Mouse (Mus musculus) erythroid progenitor cell, adult 5-6 weeks (primary cell): ENCODE results near the gene Olfr1391. TPM values are rescaled to one million over a fixed set of nuclear protein-coding genes. Genes with fewer than 3 reads are reported as not detected.
"Not testable (repeated sequence)": the region's sequence is repeated elsewhere in the genome, so short reads cannot be mapped to it uniquely, and the experiment has no call there.

Experiments
- ATAC-seq: replicated peaks from 2 replicates; pipeline ENCODE4 v1.8.0; 2016; ENCODE audit warnings: moderate number of reproducible peaks, mild to moderate bottlenecking, moderate TSS enrichment, inconsistent platforms; ENCODE audit not compliant: poor library complexity, low FRiP score, severe bottlenecking
- total RNA-seq, 2 experiments: library from RNA; stranded (forward) in 1 of 2; stranded (reverse) in 1 of 2; fragments of 150-400 nt in 1 of 2; fragments of 186-747, 209-891 nt in 1 of 2; gene quantifications; 2 replicates each; pipeline versions ENCODE4 v1.2.3 to v1.2.4; 2015 to 2017; ENCODE audit warnings: low replicate concordance in 2 of 2

The Olfr1391 gene
- total RNA-seq (2015; ENCODE audit: low replicate concordance) (not detected in 2 replicates), total RNA-seq (2017; ENCODE audit: low replicate concordance) (not detected in 2 replicates)

- ATAC-seq = no peak
Measured at GRCm38 (mm10) chr11:49322442-49322841, at the start of gene Olfr1391. TSS of gene Olfr1391 (plus strand) at chr11:49322742.

GRCm38 (mm10) chr11:49273834-49274519 is 48.6 kb upstream of the Olfr1391 start:
- no peak for ATAC-seq

- ATAC-seq = no peak
Measured at GRCm38 (mm10) chr11:49278222-49278621, 44.3 kb upstream of the Olfr1391 start, which contains the start of gene Olfr1393. TSS of gene Olfr1393 (plus strand) at chr11:49278304.

- not testable (repeated sequence) for ATAC-seq
Measured at GRCm38 (mm10) chr11:49284982-49285381, 37.6 kb upstream of the Olfr1391 start, which contains the start of gene Olfr1392. TSS of gene Olfr1392 (plus strand) at chr11:49285282.

- no peak for ATAC-seq
Measured at GRCm38 (mm10) chr11:49287251-49287650, 35.3 kb upstream of the Olfr1391 start.

GRCm38 (mm10) chr11:49292777-49293176 is 29.8 kb upstream of the Olfr1391 start:
- no peak for ATAC-seq

- no peak for ATAC-seq
Measured at GRCm38 (mm10) chr11:49304441-49304840, 18.1 kb upstream of the Olfr1391 start, which contains the start of gene Olfr10. TSS of gene Olfr10 (plus strand) at chr11:49304741.

GRCm38 (mm10) chr11:49308547-49308946 is 14.0 kb upstream of the Olfr1391 start:
- ATAC-seq = not testable (repeated sequence)

- ATAC-seq = no peak
Measured at GRCm38 (mm10) chr11:49326726-49327125, 4.2 kb downstream of the Olfr1391 start.

GRCm38 (mm10) chr11:49329686-49330085 is 7.1 kb downstream of the Olfr1391 start:
- ATAC-seq = no peak

- no peak for ATAC-seq
Measured at GRCm38 (mm10) chr11:49334888-49335287, 12.3 kb downstream of the Olfr1391 start, which contains the start of gene Olfr1390. TSS of gene Olfr1390 (plus strand) at chr11:49335188.

- no peak for ATAC-seq
Measured at GRCm38 (mm10) chr11:49337150-49337832, 14.7 kb downstream of the Olfr1391 start.

Other genes starting within 250 kb of the Olfr1391 start
- 54.1 and 55.9 TPM in 2 replicates for gene Ifi47, start 246.2 kb upstream of the Olfr1391 start, total RNA-seq (2015; ENCODE audit: low replicate concordance)
- 17.2 and 18.8 TPM in 2 replicates for gene Ifi47, start 246.2 kb upstream of the Olfr1391 start, total RNA-seq (2017; ENCODE audit: low replicate concordance)
- gene Olfr1396, start 207.9 kb upstream of the Olfr1391 start, total RNA-seq (2015; ENCODE audit: low replicate concordance) = not detected in 2 replicates
- not detected in 2 replicates for gene Olfr1396, start 207.9 kb upstream of the Olfr1391 start, total RNA-seq (2017; ENCODE audit: low replicate concordance)
- gene Olfr1395, start 180.5 kb upstream of the Olfr1391 start, total RNA-seq (2015; ENCODE audit: low replicate concordance) = not detected in 2 replicates
- gene Olfr1395, start 180.5 kb upstream of the Olfr1391 start, total RNA-seq (2017; ENCODE audit: low replicate concordance) = not detected in 2 replicates
- gene Olfr1394, start 168.4 kb upstream of the Olfr1391 start, total RNA-seq (2015; ENCODE audit: low replicate concordance) = not detected in 2 replicates
- not detected in 2 replicates for gene Olfr1394, start 168.4 kb upstream of the Olfr1391 start, total RNA-seq (2017; ENCODE audit: low replicate concordance)
- 1.1 and 2.9 TPM in 2 replicates for gene Btnl9, start 135.6 kb upstream of the Olfr1391 start, total RNA-seq (2015; ENCODE audit: low replicate concordance)
- gene Btnl9, start 135.6 kb upstream of the Olfr1391 start, total RNA-seq (2017; ENCODE audit: low replicate concordance) = 0.53 and 0.77 TPM in 2 replicates
- 55.9 and 72.1 TPM in 2 replicates for gene Zfp62, start 119.5 kb upstream of the Olfr1391 start, total RNA-seq (2015; ENCODE audit: low replicate concordance)
- gene Zfp62, start 119.5 kb upstream of the Olfr1391 start, total RNA-seq (2017; ENCODE audit: low replicate concordance) = 35.6 and 36.3 TPM in 2 replicates
- gene Mgat1, start 78.6 kb upstream of the Olfr1391 start, total RNA-seq (2015; ENCODE audit: low replicate concordance) = 12.2 and 15.5 TPM in 2 replicates
- 21.8 and 26.2 TPM in 2 replicates for gene Mgat1, start 78.6 kb upstream of the Olfr1391 start, total RNA-seq (2017; ENCODE audit: low replicate concordance)
- gene Olfr1393, start 44.4 kb upstream of the Olfr1391 start, total RNA-seq (2015; ENCODE audit: low replicate concordance) = not detected in 2 replicates
- gene Olfr1393, start 44.4 kb upstream of the Olfr1391 start, total RNA-seq (2017; ENCODE audit: low replicate concordance) = not detected in 2 replicates
- not detected in 2 replicates for gene Olfr1392, start 37.5 kb upstream of the Olfr1391 start, total RNA-seq (2015; ENCODE audit: low replicate concordance)
- not detected in 2 replicates for gene Olfr1392, start 37.5 kb upstream of the Olfr1391 start, total RNA-seq (2017; ENCODE audit: low replicate concordance)
- not detected in 2 replicates for gene Olfr10, start 18.0 kb upstream of the Olfr1391 start, total RNA-seq (2015; ENCODE audit: low replicate concordance)
- not detected in 2 replicates for gene Olfr10, start 18.0 kb upstream of the Olfr1391 start, total RNA-seq (2017; ENCODE audit: low replicate concordance)
- not detected in 2 replicates for gene Olfr1390, start 12.4 kb downstream of the Olfr1391 start, total RNA-seq (2015; ENCODE audit: low replicate concordance)
- gene Olfr1390, start 12.4 kb downstream of the Olfr1391 start, total RNA-seq (2017; ENCODE audit: low replicate concordance) = not detected in 2 replicates
- not detected in 2 replicates for gene Olfr1389, start 100.3 kb downstream of the Olfr1391 start, total RNA-seq (2015; ENCODE audit: low replicate concordance)
- not detected in 2 replicates for gene Olfr1389, start 100.3 kb downstream of the Olfr1391 start, total RNA-seq (2017; ENCODE audit: low replicate concordance)
- gene Olfr1388, start 113.9 kb downstream of the Olfr1391 start, total RNA-seq (2015; ENCODE audit: low replicate concordance) = 1.8 TPM in 1 of 2 replicates, not detected in the other
- 2.7 and 7.3 TPM in 2 replicates for gene Olfr1388, start 113.9 kb downstream of the Olfr1391 start, total RNA-seq (2017; ENCODE audit: low replicate concordance)
- gene Olfr1387, start 132.6 kb downstream of the Olfr1391 start, total RNA-seq (2015; ENCODE audit: low replicate concordance) = not detected in 2 replicates
- gene Olfr1387, start 132.6 kb downstream of the Olfr1391 start, total RNA-seq (2017; ENCODE audit: low replicate concordance) = not detected in 2 replicates
- not detected in 2 replicates for gene Olfr1386, start 142.3 kb downstream of the Olfr1391 start, total RNA-seq (2015; ENCODE audit: low replicate concordance)
- not detected in 2 replicates for gene Olfr1386, start 142.3 kb downstream of the Olfr1391 start, total RNA-seq (2017; ENCODE audit: low replicate concordance)
- not detected in 2 replicates for gene Olfr1385, start 166.3 kb downstream of the Olfr1391 start, total RNA-seq (2015; ENCODE audit: low replicate concordance)
- gene Olfr1385, start 166.3 kb downstream of the Olfr1391 start, total RNA-seq (2017; ENCODE audit: low replicate concordance) = not detected in 2 replicates
- gene Olfr1384, start 184.0 kb downstream of the Olfr1391 start, total RNA-seq (2015; ENCODE audit: low replicate concordance) = not detected in 2 replicates
- gene Olfr1384, start 184.0 kb downstream of the Olfr1391 start, total RNA-seq (2017; ENCODE audit: low replicate concordance) = not detected in 2 replicates
- gene Olfr1383, start 196.9 kb downstream of the Olfr1391 start, total RNA-seq (2015; ENCODE audit: low replicate concordance) = not detected in 2 replicates
- gene Olfr1383, start 196.9 kb downstream of the Olfr1391 start, total RNA-seq (2017; ENCODE audit: low replicate concordance) = not detected in 2 replicates
- not detected in 2 replicates for gene Olfr1382, start 205.5 kb downstream of the Olfr1391 start, total RNA-seq (2015; ENCODE audit: low replicate concordance)
- gene Olfr1382, start 205.5 kb downstream of the Olfr1391 start, total RNA-seq (2017; ENCODE audit: low replicate concordance) = not detected in 2 replicates
- gene Olfr1381, start 220.7 kb downstream of the Olfr1391 start, total RNA-seq (2015; ENCODE audit: low replicate concordance) = not detected in 2 replicates
- not detected in 2 replicates for gene Olfr1381, start 220.7 kb downstream of the Olfr1391 start, total RNA-seq (2017; ENCODE audit: low replicate concordance)
- gene Olfr1380, start 234.1 kb downstream of the Olfr1391 start, total RNA-seq (2015; ENCODE audit: low replicate concordance) = not detected in 2 replicates
- not detected in 2 replicates for gene Olfr1380, start 234.1 kb downstream of the Olfr1391 start, total RNA-seq (2017; ENCODE audit: low replicate concordance)